Mouse (Mus musculus) heart, embryonic 13.5 days (tissue): ENCODE results near the gene 9330159F19Rik. TPM values are rescaled to one million over a fixed set of nuclear protein-coding genes. Genes with fewer than 3 reads are reported as not detected.

Source experiments
- ATAC-seq: fragments of 200-750 bp; cut with Nextera tagmentation; 2 replicates; pipeline ENCODE4 v1.8.0; 2017; ENCODE audit warnings: moderate TSS enrichment; ENCODE audit not compliant: insufficient number of reproducible peaks, low FRiP score, low TSS enrichment; ENCODE audit errors: extremely low read depth
- H3K27ac ChIP-seq: fragments of 300-500 bp; sonication (generic); replicated peaks from 2 replicates; pipeline ENCODE4 v1.5.1; 2015; ENCODE audit warnings: moderate library complexity, mild to moderate bottlenecking, inconsistent platforms
- H3K27me3 ChIP-seq: fragments of 300-500 bp; sonication (generic); replicated peaks from 2 replicates; pipeline ENCODE4 v1.6.1; 2015; ENCODE audit warnings: mild to moderate bottlenecking, inconsistent platforms
- H3K36me3 ChIP-seq: fragments of 300-500 bp; sonication (generic); 2 replicates; pipeline ENCODE4 v1.6.1; 2015; ENCODE audit warnings: mild to moderate bottlenecking, inconsistent platforms
- H3K4me1 ChIP-seq: fragments of 300-500 bp; sonication (generic); 2 replicates; pipeline ENCODE4 v1.6.1; 2015; ENCODE audit warnings: inconsistent platforms
- H3K4me2 ChIP-seq: fragments of 300-500 bp; sonication (generic); 2 replicates; pipeline ENCODE4 v1.6.1; 2015; ENCODE audit warnings: inconsistent platforms, mild to moderate bottlenecking, moderate library complexity
- H3K4me3 ChIP-seq: fragments of 300-500 bp; sonication (generic); 2 replicates; pipeline ENCODE4 v1.5.1; 2015; ENCODE audit warnings: moderate library complexity, mild to moderate bottlenecking, inconsistent platforms
- H3K9ac ChIP-seq: fragments of 300-500 bp; sonication (generic); 2 replicates; pipeline ENCODE4 v1.6.1; 2015; ENCODE audit warnings: inconsistent platforms, mild to moderate bottlenecking, moderate library complexity
- H3K9me3 ChIP-seq: fragments of 300-500 bp; sonication (generic); 2 replicates; pipeline ENCODE4 v1.6.1; 2016; ENCODE audit warnings: inconsistent platforms
- WGBS: fragments of 180-500 bp; shearing (Covaris S2); methylation state at CpG from one replicate; pipeline ENCODE4 v1.1.7; 2015; ENCODE audit warnings: mixed read lengths; 5-methylcytosine and 5-hydroxymethylcytosine counted together
- polyA plus RNA-seq: library from polyadenylated mRNA; unstranded; fragments of >200 nt; fragmentation: Nextera tagmentation; extraction: Ambion mirVana; gene quantifications from 2 replicates; pipeline ENCODE4 v1.2.1, GENCODE M21; 2015

The 9330159F19Rik gene
- polyA plus RNA-seq, 1 experiment from 2014 or later, result 0.15 TPM

DNA sequence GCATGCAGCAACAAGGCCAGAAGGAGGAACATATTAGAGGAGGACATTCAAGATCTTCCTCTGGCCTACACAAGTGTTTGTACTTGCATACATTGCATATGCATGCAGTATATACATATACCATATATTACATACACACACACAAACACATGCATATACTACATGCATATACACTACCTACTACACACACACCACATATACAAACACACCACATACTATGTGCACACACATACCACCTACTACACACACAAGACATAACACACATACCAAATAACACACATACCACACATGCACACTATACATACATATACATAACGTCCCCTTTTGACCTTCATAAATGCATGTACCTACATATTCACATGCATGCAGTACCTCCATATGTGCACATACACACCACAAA, 10.8 kb upstream of the 9330159F19Rik start:
- H3K27ac ChIP-seq, result no peak overlapping the region
- H3K9ac ChIP-seq, result no peak overlapping the region
- WGBS, result 65% methylated on average over 1 of the region's 1 CpGs
- no peak overlapping the region for H3K4me3 ChIP-seq
- H3K9me3 ChIP-seq, result no peaks in the 10 kb centered on the region
- H3K36me3 ChIP-seq, result no peaks in the 10 kb centered on the region
- no peak overlapping the region for H3K4me2 ChIP-seq
- H3K27me3 ChIP-seq, result no peaks in the 10 kb centered on the region
- H3K4me1 ChIP-seq, result no peaks in the 10 kb centered on the region
- ATAC-seq, result no peak

DNA sequence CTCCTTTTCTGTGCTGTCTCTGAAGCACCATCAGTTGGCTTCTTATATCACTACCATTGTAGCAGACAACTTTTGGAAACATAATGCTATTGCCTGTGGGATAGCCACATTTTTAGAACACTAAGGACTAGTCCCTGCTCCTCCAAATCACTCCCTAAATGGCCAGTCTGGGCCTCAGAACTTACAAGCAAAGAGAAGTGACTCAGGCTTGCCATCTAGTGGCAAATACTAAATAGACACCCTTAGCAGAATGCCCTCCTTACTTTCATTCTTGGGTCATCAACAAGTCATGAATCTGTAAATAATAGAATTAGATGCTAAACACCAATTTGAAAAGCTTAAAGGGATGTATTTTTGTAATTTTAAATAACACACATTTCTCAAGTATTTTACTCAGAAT, 4.7 kb upstream of the 9330159F19Rik start:
- no peak for ATAC-seq
- H3K9me3 ChIP-seq, result no peaks in the 10 kb centered on the region
- no peak overlapping the region for H3K9ac ChIP-seq
- H3K4me3 ChIP-seq, result no peak overlapping the region
- no peaks in the 10 kb centered on the region for H3K36me3 ChIP-seq
- no peaks in the 10 kb centered on the region for H3K4me1 ChIP-seq
- H3K4me2 ChIP-seq, result no peak overlapping the region
- H3K27me3 ChIP-seq, result no peaks in the 10 kb centered on the region
- no peak overlapping the region for H3K27ac ChIP-seq

DNA sequence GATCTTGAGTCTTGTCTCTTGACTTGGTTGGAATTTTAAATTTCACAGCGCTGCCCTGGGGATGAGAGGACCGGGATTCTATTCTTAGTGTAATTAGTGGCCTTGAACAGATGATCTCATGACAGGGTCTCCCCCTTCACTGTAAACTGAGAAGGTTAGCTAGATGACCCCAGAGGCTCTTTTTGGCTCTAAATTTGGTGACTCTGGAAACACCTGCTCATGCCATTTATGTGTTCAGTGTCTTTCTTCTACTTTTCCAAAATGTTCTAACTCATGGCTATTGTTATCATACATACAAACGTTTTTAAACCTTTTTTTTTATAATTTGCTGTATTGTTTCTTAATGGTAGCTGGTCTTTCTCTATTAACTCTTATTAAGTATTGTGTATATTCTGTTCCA, 2.7 kb upstream of the 9330159F19Rik start:
- WGBS, result 44% methylated on average over 3 of the region's 3 CpGs
- ATAC-seq, result no peak
- H3K36me3 ChIP-seq, result no peaks in the 10 kb centered on the region
- H3K9me3 ChIP-seq, result no peaks in the 10 kb centered on the region
- H3K4me2 ChIP-seq, result no peak overlapping the region
- no peaks in the 10 kb centered on the region for H3K27me3 ChIP-seq
- H3K27ac ChIP-seq, result no peak overlapping the region
- no peak overlapping the region for H3K4me3 ChIP-seq
- no peak overlapping the region for H3K9ac ChIP-seq
- no peaks in the 10 kb centered on the region for H3K4me1 ChIP-seq

DNA sequence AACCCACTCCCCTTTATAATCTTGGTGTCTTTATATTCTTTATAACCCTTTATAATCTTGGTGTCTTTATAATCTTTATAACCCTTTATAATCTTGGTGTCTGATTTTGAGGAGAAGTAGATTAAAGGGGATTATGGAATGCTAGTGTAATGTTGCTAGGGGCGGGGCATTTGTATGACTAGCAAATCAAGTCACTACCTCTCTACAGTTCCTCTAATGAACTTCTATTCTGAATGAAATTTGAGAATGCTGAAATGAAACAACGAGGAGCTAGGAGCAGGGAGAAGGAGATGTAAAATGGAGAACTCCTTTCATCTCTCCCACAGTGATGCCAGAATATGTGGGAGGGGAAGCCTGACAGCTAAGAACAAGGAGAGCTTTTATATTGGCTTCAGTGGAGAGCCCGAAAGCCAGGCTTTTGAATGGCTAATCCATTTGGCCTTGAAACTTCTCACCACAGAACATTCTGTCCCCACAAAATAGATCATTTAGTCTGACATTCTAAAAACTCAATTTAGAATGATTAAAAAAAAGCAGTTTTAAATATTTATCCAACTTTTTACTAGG, 2.2 kb downstream of the 9330159F19Rik start:
- Histone ChIP-seq H3K4me3 (no peak overlapping the region), H3K9me3 (no peaks in the 10 kb centered on the region), H3K27me3 (no peaks in the 10 kb centered on the region), H3K4me1 (no peaks in the 10 kb centered on the region), H3K9ac (no peak overlapping the region), H3K27ac (no peak overlapping the region), H3K4me2 (no peak overlapping the region), H3K36me3 (no peaks in the 10 kb centered on the region)
- WGBS, result 53% methylated on average over 3 of the region's 3 CpGs
- ATAC-seq, result no peak

DNA sequence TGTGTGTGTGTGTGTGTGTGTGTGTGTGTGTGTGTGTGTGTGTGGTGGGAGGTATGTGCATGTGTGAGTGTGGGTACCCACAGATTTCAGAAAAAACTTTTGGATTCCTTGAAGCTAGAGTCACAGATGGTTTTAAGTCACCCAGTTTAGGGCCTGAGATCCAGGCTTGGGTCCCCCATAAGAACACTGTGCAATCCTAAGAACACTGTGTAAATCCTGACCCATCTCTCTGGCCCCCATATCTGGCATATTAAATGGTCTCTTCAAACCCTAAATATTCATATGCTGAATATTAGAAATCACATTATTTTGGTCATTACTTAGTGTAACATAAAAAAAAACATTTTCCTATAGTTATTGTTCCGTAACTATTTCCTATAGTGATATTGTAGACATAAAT, 5.6 kb downstream of the 9330159F19Rik start:
- no peak overlapping the region for H3K4me3 ChIP-seq
- no peaks in the 10 kb centered on the region for H3K9me3 ChIP-seq
- 76% methylated on average over 1 of the region's 1 CpGs for WGBS
- no peaks in the 10 kb centered on the region for H3K27me3 ChIP-seq
- no peak overlapping the region for H3K9ac ChIP-seq
- no peak for ATAC-seq
- H3K27ac ChIP-seq, result no peak overlapping the region
- H3K36me3 ChIP-seq, result no peaks in the 10 kb centered on the region
- H3K4me2 ChIP-seq, result no peak overlapping the region
- no peaks in the 10 kb centered on the region for H3K4me1 ChIP-seq

DNA sequence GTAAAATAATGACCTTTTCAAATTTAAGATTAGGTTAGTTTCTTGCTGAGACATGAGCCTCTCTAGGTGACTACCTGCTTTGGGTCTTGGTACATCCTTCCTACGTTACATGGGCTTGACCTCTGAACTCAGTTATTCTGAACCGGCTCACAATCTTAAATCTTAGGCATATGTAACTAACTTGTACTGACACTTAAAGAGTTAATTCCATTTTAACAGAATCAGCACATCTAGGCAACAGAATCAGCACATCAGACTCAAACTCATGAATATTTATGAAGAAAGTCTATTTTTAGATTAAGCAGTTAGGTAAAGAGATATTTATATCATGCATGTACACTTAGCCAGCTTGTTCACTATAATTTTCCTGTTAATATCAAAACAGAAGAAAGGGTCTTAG, 6.0 kb downstream of the 9330159F19Rik start:
- 82% methylated on average over 2 of the region's 2 CpGs for WGBS
- Histone ChIP-seq H3K4me3 (no peak overlapping the region), H3K27ac (no peak overlapping the region), H3K9me3 (no peaks in the 10 kb centered on the region), H3K4me2 (no peak overlapping the region), H3K36me3 (no peaks in the 10 kb centered on the region), H3K9ac (no peak overlapping the region), H3K4me1 (no peaks in the 10 kb centered on the region), H3K27me3 (no peaks in the 10 kb centered on the region)
- ATAC-seq, result no peak

DNA sequence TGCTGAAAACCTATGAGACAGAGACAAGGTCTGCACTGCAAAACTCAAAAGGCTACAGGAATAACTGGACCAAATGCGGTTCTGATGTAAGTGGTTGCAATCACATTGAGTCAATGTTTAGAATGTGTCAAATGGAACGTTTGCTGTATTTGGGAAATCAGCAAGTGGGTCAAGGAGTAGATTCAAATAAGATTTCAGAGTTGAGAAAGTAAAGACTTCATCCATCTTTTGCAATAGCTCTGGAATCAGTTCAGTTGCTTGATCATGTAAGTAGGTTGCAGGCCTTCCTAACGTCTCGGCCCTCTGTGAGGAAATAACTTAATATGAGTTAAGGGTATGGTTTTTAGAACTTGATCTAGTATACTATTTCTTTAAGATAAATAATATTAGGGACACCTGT, 13.9 kb downstream of the 9330159F19Rik start:
- no peak overlapping the region for H3K4me3 ChIP-seq
- H3K4me2 ChIP-seq, result no peak overlapping the region
- no peaks in the 10 kb centered on the region for H3K4me1 ChIP-seq
- no peak for ATAC-seq
- H3K27ac ChIP-seq, result no peak overlapping the region
- no peak overlapping the region for H3K9ac ChIP-seq
- no peaks in the 10 kb centered on the region for H3K36me3 ChIP-seq
- 77% methylated on average over 4 of the region's 4 CpGs for WGBS
- no peaks in the 10 kb centered on the region for H3K27me3 ChIP-seq
- H3K9me3 ChIP-seq, result no peaks in the 10 kb centered on the region

DNA sequence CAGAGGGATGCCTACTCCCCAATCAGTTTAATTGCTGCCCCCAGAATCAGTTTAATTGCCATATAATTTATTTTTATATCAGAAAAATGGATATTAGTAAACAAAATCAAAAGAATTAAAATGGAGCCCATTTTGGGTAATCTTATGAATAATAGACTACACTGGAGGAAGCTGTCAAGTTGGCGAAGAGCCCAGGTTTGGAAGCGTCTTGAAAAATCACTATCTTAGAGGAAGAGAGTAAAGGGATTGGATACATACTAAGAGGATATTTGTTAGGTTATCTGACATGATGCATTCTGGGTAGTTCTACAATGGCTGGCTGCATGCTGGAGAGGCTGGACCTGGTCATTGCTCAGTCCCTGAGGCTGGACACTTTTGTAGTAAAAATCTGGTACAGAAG, 19.8 kb downstream of the 9330159F19Rik start:
- no peak overlapping the region for H3K27ac ChIP-seq
- ATAC-seq, result no peak
- H3K27me3 ChIP-seq, result no peaks in the 10 kb centered on the region
- no peak overlapping the region for H3K9ac ChIP-seq
- H3K36me3 ChIP-seq, result no peaks in the 10 kb centered on the region
- H3K4me2 ChIP-seq, result no peak overlapping the region
- no peaks in the 10 kb centered on the region for H3K4me1 ChIP-seq
- 74% methylated on average over 2 of the region's 2 CpGs for whole genome bisulfite sequencing
- no peaks in the 10 kb centered on the region for H3K9me3 ChIP-seq
- no peak overlapping the region for H3K4me3 ChIP-seq

Other genes starting within 250 kb of the 9330159F19Rik start
- gene 2310057J18Rik, start 225.3 kb upstream of the 9330159F19Rik start, polyA plus RNA-seq, result not detected in 2 replicates
- 0.33 and 0.47 TPM in 2 replicates for gene Soga3, start 67.8 kb upstream of the 9330159F19Rik start, polyA plus RNA-seq
- not detected in 2 replicates for gene Gm49353, start 12.7 kb upstream of the 9330159F19Rik start, polyA plus RNA-seq
- gene Echdc1, start 101.6 kb downstream of the 9330159F19Rik start, polyA plus RNA-seq, result 20.9 and 24.5 TPM in 2 replicates
- 31.4 and 36.0 TPM in 2 replicates for gene Rnf146, start 150.8 kb downstream of the 9330159F19Rik start, polyA plus RNA-seq